Mouse (Mus musculus) adrenal gland, adult 10 weeks (tissue): ENCODE data around the gene Ttf1. TPM values are rescaled to one million over a fixed set of nuclear protein-coding genes. Genes with fewer than 3 reads are reported as not detected.

ENCODE experiments used
- polyA plus RNA-seq: library from polyadenylated mRNA; stranded (reverse); fragments of 350-450 nt; fragmentation: Illumina TruSeq; extraction: RNeasy Lipid Tissue Mini Kit (QIAGEN cat#74804); gene quantifications from one replicate; pipeline ENCODE4 v1.2.3, GENCODE M21; 2014; ENCODE audit warnings: low read depth, low replicate concordance

Gene Ttf1
- 8.7 TPM for polyA plus RNA-seq

DNA sequence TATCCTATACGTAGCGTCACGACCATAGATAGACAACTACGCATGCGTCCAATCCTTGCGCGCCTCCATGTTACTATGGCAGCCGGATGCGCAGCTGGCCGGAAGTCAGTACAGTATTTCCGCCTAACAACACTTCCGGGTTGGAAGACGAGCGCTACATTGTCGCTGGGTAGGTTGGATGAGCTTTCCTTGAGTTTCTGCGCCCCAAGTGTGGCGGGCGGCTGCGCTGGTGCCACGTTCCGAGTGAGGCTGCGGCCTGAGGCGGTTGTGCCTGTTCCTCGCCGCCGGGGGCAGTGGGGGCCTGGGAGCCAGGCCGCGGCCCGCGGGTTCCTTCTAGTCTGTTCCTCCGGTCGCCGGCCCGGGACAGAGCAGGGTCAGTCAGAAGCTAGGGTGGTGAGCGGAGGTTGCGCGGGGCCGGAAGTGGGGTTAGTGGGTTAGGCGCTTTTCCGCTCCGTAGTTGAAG, at the start of gene Ttf1:
Gene Ttf1 (plus strand): TSS at position 128 of the 463 bp plus-strand sequence.

DNA sequence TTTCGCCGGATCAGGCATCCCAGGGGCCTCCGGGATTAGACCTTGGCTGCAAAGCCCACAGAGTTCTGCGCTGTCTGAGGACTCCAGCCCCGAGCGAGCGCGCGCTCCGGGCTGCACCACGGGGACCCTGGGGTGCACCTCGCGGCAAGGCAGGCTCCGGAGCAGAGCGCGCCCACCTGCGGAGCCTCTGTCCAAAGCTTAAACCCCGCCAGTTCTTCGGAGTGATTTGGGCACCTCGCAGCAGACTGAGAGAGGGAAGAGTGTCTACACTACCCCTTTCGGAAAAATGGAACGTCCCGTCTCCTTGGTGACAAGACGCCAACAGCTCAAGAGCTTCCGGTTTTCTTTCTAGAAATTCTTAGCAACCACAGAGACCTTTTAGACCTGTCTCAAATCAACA, 5.1 kb upstream of the Ttf1 start, which contains the start of gene Cfap77:
Gene Cfap77 (minus strand): TSS at position 76 of the 400 bp plus-strand sequence.

DNA sequence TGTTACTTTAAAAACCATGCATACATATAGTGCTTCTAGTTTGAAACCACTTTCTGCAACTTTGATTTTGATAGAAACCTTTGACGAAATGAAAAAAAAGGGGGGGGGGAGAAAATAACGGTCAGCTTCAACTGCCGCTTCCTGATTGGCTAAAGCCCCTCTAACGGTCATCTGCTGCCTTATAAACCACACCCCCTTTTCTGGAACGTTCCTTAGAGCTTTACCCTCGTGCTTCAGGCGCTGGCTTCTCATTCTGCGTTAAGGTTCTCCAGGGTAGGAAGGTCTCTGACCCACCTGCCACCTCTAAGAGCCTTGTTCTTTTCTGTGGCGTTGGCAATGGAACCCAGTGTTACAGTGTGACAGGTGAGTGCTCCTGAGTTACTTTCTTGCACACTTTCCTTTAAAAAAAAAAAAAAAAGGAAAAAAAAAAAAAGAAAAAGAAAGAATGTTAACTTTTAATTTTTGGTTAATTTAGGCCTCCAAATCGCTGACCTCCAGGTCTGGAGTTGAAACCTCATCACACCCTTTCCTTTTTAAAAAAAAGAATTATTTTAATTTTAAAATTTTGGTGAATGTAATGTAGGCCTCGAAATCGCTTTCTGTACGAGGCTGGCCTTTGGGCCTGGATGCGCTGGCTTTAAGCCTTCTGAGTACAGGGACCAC, 64.0 kb downstream of the Ttf1 start, which contains the start of gene Setx:
Gene Setx (plus strand): TSS at position 275 of the 663 bp plus-strand sequence.

Other genes with a start within 250 kb of the Ttf1 start
- gene Gtf3c4, start 219.9 kb upstream of the Ttf1 start, polyA plus RNA-seq, result 31.6 TPM
- gene Ddx31, start 219.9 kb upstream of the Ttf1 start, polyA plus RNA-seq, result 10.7 TPM
- gene Barhl1, start 143.6 kb upstream of the Ttf1 start, polyA plus RNA-seq, result not detected
- not detected for gene Cfap77, start 5.2 kb upstream of the Ttf1 start, polyA plus RNA-seq
- 59.0 TPM for gene Setx, start 63.9 kb downstream of the Ttf1 start, polyA plus RNA-seq
- gene Ntng2, start 192.7 kb downstream of the Ttf1 start, polyA plus RNA-seq, result not detected